Mouse (Mus musculus) liver, embryonic 14.5 days (tissue): Measurements from ENCODE around the gene Gpr156. TPM values are rescaled to one million over a fixed set of nuclear protein-coding genes. Genes with fewer than 3 reads are reported as not detected.

Experiments
- ATAC-seq: fragments of 200-750 bp; cut with Nextera tagmentation; 2 replicates; pipeline ENCODE4 v1.8.0; 2017; ENCODE audit warnings: moderate number of reproducible peaks, mild to moderate bottlenecking, moderate library complexity; ENCODE audit not compliant: insufficient read depth
- DNase-seq, 3 experiments: peaks; one replicate each; pipeline ENCODE4 v3.0.0-alpha.2; 2012 to 2013; ENCODE audit warnings: low read depth in 3 of 3, low spot score in 3 of 3
- H3K27ac ChIP-seq: fragments of 300-500 bp; sonication (generic); 2 replicates; pipeline ENCODE4 v1.5.1; 2014; ENCODE audit warnings: moderate library complexity, mild to moderate bottlenecking, control low read depth, inconsistent platforms
- H3K27me3 ChIP-seq: fragments of 300-500 bp; sonication (generic); 2 replicates; pipeline ENCODE4 v1.6.1; 2014; ENCODE audit warnings: mild to moderate bottlenecking, low read length, moderate library complexity; ENCODE audit not compliant: control insufficient read depth, insufficient read depth
- H3K36me3 ChIP-seq: fragments of 300-500 bp; sonication (generic); replicated peaks from 2 replicates; pipeline ENCODE4 v1.6.1; 2014; ENCODE audit warnings: low read depth; ENCODE audit not compliant: control insufficient read depth, insufficient read depth
- H3K4me1 ChIP-seq, 2 experiments: fragments of 200-500 bp in 1 of 2; fragments of 300-500 bp in 1 of 2; sonication (generic) in 1 of 2; replicated peaks; 2 replicates each; pipeline ENCODE4 v1.6.1; 2012 to 2014; ENCODE audit warnings: antibody characterized with exemption in 1 of 2, inconsistent platforms in 1 of 2, low read length in 1 of 2; ENCODE audit not compliant: control insufficient read depth in 2 of 2, insufficient read depth in 2 of 2
- H3K4me2 ChIP-seq: fragments of 300-500 bp; sonication (generic); 2 replicates; pipeline ENCODE4 v1.6.1; 2014; ENCODE audit warnings: low read depth, mild to moderate bottlenecking, control low read depth, moderate library complexity
- H3K4me3 ChIP-seq, 2 experiments: fragments of 200-500 bp in 1 of 2; fragments of 300-500 bp in 1 of 2; sonication (generic) in 1 of 2; 2 replicates each; pipeline ENCODE4 v1.5.1; 2012 to 2014; ENCODE audit warnings: low read depth in 2 of 2, low read length in 2 of 2, mild to moderate bottlenecking in 2 of 2, control low read depth in 1 of 2, inconsistent platforms in 1 of 2, moderate library complexity in 1 of 2; ENCODE audit not compliant: insufficient read depth in 1 of 2
- H3K9ac ChIP-seq: fragments of 300-500 bp; sonication (generic); replicated peaks from 2 replicates; pipeline ENCODE4 v1.6.1; 2014; ENCODE audit warnings: mild to moderate bottlenecking, control low read depth, moderate library complexity
- H3K9me3 ChIP-seq: fragments of 300-500 bp; sonication (generic); 2 replicates; pipeline ENCODE4 v1.6.1; 2016; ENCODE audit warnings: low read length, mixed read lengths; ENCODE audit not compliant: control insufficient read depth
- CTCF ChIP-seq: IDR thresholded peaks from 2 replicates; pipeline ENCODE4 v1.5.1; 2016; ENCODE audit warnings: antibody characterized with exemption, low read depth, control low read depth
- EP300 ChIP-seq: IDR thresholded peaks from 2 replicates; pipeline ENCODE4 v1.6.1; 2016; ENCODE audit warnings: antibody characterized with exemption, low read depth
- WGBS: fragments of 180-500 bp; shearing (Covaris S2); extraction: QIAGEN DNeasy Blood & Tissue Kit; methylation state at CpG from one replicate; pipeline ENCODE4 v1.1.7; 2014; ENCODE audit not compliant: insufficient replicate concordance; 5-methylcytosine and 5-hydroxymethylcytosine counted together
- polyA plus RNA-seq, 2 experiments: library from polyadenylated mRNA; depleted of rRNA in 1 of 2; stranded (reverse) in 1 of 2; unstranded in 1 of 2; fragments of >200 nt; fragmentation: Nextera tagmentation in 1 of 2; extraction: Ambion mirVana in 1 of 2; gene quantifications; 2 replicates each; pipeline versions ENCODE4 v1.2.1 to v1.2.3; 2012 to 2014

Gpr156 gene
- polyA plus RNA-seq, 2 experiments = 0.01 TPM; not detected in 1

GRCm38 (mm10) chr16:38042160-38042559 is 125.9 kb downstream of the Gpr156 start:
- WGBS = 72% methylated on average over 1 of the region's 1 CpGs
- Histone ChIP-seq H3K4me2 (no peak overlapping the region), H3K27ac (no peak overlapping the region), H3K4me1 (no peaks in the 10 kb centered on the region), H3K4me3 (no peak overlapping the region), H3K36me3 (no peaks in the 10 kb centered on the region), H3K9ac (no peak overlapping the region), H3K9me3 (no peaks in the 10 kb centered on the region), H3K27me3 (no peaks in the 10 kb centered on the region)
- no peak for ATAC-seq
- TF ChIP-seq EP300 (no peak), CTCF (no peak)
- DNase-seq = no peak

DNA sequence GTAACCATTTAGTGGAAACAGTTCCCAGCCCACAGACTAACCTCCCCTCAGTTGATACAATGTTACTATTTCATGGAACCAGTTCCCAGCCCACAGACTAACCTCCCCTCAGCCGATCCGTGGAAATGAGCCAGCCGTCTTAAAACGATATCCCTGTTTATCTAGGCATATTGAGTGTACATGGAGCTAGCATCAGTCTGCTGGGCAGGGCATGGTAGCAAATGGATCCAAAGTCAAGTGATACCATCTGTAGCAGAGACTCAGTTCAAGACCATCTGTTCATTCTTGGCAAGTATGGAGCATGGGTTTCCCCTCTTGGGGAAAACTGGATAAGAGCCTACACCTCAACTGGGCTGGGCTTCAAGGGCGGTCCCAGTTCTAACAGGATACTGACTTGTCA is 128.3 kb downstream of the Gpr156 start:
- Histone ChIP-seq H3K27me3 (no peaks in the 10 kb centered on the region), H3K4me3 (no peak overlapping the region), H3K9me3 (no peaks in the 10 kb centered on the region), H3K4me1 (no peaks in the 10 kb centered on the region), H3K9ac (no peak overlapping the region), H3K36me3 (no peaks in the 10 kb centered on the region), H3K4me2 (no peak overlapping the region), H3K27ac (no peak overlapping the region)
- DNase-seq (no peak), ATAC-seq (no peak)
- WGBS = 64% methylated on average over 5 of the region's 5 CpGs
- TF ChIP-seq EP300 (no peak), CTCF (no peak)

DNA sequence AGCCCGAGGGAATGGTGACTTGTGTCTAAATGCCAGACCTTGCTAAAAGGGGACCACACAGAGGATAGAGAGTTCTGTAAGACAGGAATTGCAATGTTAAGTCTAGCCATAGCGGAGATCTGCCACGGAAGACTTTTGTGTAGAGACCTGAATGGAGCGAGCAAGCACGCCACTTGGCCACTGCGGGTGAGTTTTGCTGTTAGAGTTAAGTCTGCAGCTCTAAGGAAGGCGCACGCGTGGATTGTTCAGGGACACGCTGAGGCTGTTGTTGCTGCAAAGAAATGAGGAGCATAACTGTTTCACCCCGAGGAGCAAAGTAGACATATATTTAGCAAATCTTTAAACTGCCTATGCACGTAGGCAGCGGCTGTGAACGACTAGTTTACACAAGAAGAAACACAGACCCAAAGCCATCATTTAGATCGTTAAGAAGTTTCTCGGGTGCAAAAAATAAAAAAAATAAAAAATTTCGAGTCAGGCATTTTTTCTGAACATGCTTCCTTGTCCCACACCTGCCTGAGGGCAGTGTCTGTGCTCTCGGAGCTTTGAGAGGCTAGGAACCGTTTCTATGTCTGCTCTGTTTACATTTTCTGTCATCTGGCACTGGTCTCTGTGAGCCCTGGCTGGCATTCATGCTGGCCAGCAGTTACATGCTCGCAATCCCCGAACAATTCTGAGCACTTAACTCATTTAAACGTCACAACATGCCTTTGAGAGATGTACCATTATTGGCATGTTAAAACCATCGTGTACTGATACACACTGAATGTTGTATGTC is 131.7 kb downstream of the Gpr156 start:
- H3K4me1 ChIP-seq = no peaks in the 10 kb centered on the region
- no peaks in the 10 kb centered on the region for H3K36me3 ChIP-seq
- H3K27me3 ChIP-seq = no peaks in the 10 kb centered on the region
- H3K4me2 ChIP-seq = no peak overlapping the region
- no peak overlapping the region for H3K9ac ChIP-seq
- WGBS = 65% methylated on average over 23 of the region's 23 CpGs
- ATAC-seq (no peak), DNase-seq (no peak)
- H3K4me3 ChIP-seq = no peak overlapping the region
- H3K27ac ChIP-seq = no peak overlapping the region
- no peaks in the 10 kb centered on the region for H3K9me3 ChIP-seq
- TF ChIP-seq CTCF = no peak
- no peak for TF ChIP-seq EP300

Other genes with a start within 250 kb of the Gpr156 start
- gene Fstl1, start 139.6 kb upstream of the Gpr156 start, polyA plus RNA-seq (2012; rRNA removed) = 6.1 and 9.9 TPM in 2 replicates
- gene Fstl1, start 139.6 kb upstream of the Gpr156 start, polyA plus RNA-seq (2014; fragmentation: Nextera tagmentation; extraction: Ambion mirVana) = 15.4 and 15.8 TPM in 2 replicates
- gene Gm36028, start 55.4 kb upstream of the Gpr156 start, polyA plus RNA-seq (2012; rRNA removed) = 0.07 TPM in 1 of 2 replicates, not detected in the other
- gene Gm36028, start 55.4 kb upstream of the Gpr156 start, polyA plus RNA-seq (2014; fragmentation: Nextera tagmentation; extraction: Ambion mirVana) = 0.11 TPM in 1 of 2 replicates, not detected in the other
- 3.2 and 4.1 TPM in 2 replicates for gene Lrrc58, start 48.1 kb upstream of the Gpr156 start, polyA plus RNA-seq (2012; rRNA removed)
- 8.7 and 10.0 TPM in 2 replicates for gene Lrrc58, start 48.1 kb upstream of the Gpr156 start, polyA plus RNA-seq (2014; fragmentation: Nextera tagmentation; extraction: Ambion mirVana)
- gene Gsk3b, start 172.5 kb downstream of the Gpr156 start, polyA plus RNA-seq (2012; rRNA removed) = 2.9 TPM in 2 replicates
- gene Gsk3b, start 172.5 kb downstream of the Gpr156 start, polyA plus RNA-seq (2014; fragmentation: Nextera tagmentation; extraction: Ambion mirVana) = 10.3 and 10.8 TPM in 2 replicates